Mouse (Mus musculus) erythroblast, adult 5-6 weeks (primary cell): Measurements from ENCODE around the gene Hoxa4. TPM values are rescaled to one million over a fixed set of nuclear protein-coding genes. Genes with fewer than 3 reads are reported as not detected.

ENCODE experiments used
- ATAC-seq: replicated peaks from 2 replicates; pipeline ENCODE4 v1.8.0; 2016; ENCODE audit warnings: moderate number of reproducible peaks, mild to moderate bottlenecking, moderate TSS enrichment, inconsistent platforms; ENCODE audit not compliant: poor library complexity, low FRiP score, severe bottlenecking
- total RNA-seq, 2 experiments: library from RNA; stranded (forward) in 1 of 2; stranded (reverse) in 1 of 2; fragments of 150-400 nt in 1 of 2; fragments of 200-764, 138-1000 nt in 1 of 2; gene quantifications; 2 replicates each; pipeline versions ENCODE4 v1.2.3 to v1.2.4; 2015 to 2017; ENCODE audit warnings: low replicate concordance in 2 of 2

The Hoxa4 gene
- total RNA-seq, 2 experiments from 2014 or later = 0.34 TPM; not detected in 1

- no peak for ATAC-seq
These were observed 38.2 kb upstream of the Hoxa4 start for GRCm38 (mm10) chr6:52229558-52230416.

DNA sequence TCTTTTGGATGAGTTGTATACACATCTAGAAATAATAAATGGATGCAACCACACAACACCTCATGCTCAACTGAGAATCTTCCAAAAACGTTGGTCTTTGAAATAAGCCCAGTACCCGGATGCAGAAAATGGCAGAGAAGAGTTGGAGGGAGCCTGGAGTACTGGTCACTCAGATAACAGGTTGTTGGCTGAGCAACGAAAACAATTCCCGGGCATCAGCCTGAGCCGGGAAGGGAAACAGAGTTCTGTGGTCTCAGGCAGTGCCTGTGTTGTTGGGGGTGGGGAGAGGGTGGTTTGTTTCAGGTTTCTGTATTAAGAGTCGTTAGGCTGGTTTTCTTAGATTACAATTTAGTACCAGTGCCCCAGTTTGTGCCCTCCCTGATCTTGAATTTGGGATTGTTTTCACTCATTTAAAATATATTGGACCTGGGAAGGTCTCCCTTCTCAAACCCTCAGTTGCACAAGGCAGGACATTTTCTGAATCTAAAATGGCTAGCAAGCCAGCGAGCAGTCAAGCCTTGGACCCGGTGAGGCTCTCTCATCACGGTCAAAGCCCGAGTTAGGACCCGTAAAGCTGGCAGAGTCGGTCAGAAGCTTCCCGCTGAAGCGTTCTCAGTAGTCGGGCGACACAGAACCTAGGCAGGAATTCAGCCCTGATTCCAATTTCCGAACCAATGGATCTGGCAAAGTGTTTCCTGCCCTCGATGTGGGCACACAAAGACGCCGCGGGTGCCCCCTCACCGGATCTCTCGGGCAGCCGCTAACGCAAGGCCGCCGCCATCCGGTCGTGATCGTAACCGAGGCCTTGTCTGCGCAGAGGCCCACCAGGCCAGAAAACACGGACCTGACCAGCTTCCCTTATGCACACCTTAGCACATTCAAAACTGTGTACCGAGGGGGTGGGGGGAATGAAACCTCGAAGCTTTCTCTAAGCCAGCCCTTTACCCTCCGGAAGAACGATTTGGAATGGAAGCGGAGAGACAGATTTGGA, 37.2 kb upstream of the Hoxa4 start:
- ATAC-seq = no peak

GRCm38 (mm10) chr6:52227470-52228222, 36.1 kb upstream of the Hoxa4 start:
- no peak for ATAC-seq

DNA sequence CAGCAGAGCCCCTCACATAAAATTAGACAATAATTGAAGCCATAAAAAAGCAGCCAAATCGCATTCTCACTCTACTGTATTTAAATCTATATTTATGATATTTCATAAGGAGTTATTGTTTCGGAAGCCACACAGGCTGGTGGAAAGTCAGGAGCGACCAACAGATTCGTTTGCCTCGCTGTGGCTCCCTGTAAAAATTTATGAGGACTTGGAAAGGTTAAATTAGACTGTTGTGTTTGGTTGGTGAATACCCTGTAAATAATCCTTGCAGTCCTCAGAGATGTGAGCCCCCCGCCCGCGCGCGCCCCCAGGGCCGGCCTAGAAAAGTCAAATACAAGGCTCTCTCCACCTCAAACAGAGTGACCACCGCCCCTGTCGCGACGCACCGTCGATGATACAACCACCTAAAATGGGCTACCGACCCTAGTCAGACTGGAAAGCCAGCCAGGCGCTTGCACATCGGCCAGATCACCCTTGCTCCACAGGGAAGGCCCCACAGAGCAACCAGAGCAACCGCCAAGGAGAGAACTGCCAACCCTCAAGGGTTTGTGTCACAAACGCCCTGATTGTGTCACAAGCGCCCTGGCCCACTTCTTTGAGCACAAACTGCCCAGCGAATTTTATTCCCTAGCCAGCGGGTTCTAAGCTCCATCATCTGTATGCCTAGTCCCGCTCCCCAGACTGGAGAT, 35.2 kb upstream of the Hoxa4 start:
- no peak for ATAC-seq

- ATAC-seq = no peak
These were observed 34.3 kb upstream of the Hoxa4 start for GRCm38 (mm10) chr6:52225612-52226568.

DNA sequence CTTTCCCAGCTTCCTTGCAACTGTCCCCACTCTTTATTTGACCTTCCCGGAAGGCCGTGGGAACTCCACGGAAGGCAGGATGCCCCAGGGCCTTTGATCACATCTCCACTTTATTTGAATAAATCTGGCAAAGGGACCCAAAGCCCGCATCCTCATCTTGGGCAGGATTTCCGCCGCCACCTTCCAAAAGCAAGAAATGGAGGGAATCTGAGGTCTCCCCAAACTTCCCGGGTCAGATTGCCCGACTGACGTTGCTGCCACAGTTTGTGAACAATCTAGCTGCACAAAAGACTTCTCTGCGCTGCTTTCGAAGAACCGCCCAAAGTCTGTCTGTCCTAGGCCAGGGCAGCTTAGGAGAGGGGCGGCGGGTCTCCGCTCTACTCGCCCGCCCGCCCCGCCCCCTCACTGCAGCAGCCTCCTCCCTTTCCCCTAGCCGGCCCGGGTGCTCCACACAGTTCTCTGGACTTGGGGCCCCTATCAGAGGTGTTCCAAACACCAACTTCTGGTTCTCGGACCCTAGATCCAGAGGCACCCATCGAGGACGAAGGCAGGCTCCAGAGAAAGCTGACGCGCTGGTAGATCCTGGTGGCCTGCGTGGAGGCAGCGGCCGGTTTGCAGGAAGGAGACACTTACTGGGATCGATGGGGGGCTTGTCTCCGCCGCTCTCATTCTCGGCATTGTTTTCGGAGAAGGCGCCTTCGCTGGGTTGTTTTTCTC, 33.5 kb upstream of the Hoxa4 start:
- no peak for ATAC-seq

DNA sequence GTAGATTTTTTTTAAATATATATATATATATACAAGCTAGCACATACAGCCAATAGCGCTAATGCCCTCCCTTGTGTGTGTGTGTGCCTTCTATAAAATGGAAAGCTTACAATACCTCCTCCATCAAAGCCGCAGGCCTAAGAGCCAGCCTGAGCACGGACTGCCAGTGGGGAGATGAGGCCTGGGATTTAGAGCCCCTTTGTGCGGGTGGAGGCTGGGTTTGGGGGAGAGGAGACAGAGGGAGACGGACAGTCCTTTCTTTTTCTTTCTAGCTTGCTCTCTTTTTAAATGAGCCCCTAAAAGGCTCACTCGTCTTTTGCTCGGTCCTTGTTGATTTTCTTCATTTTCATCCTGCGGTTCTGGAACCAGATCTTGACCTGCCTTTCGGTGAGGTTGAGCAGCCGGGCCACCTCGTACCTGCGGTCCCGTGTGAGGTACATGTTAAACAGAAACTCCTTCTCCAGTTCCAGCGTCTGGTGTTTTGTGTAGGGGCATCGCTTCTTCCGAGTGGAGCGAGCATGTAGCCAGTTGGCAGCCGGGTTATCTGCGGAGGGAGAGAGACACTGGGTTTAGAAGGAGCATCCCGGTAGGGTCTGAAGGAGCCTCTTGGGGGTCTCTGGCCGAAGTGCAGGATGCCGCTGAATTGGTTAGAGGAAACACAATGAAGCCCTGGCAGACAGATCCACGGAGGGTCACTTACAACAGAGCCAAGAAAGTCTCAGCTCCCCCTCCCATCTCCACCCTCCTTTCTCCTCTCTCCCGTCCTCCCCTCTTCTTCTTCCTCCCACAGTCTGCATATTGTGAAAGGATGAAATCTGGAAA, 32.6 kb upstream of the Hoxa4 start:
- no peak for ATAC-seq

GRCm38 (mm10) chr6:52222729-52223128, 31.2 kb upstream of the Hoxa4 start:
- no peak for ATAC-seq

GRCm38 (mm10) chr6:52221993-52222685, 30.6 kb upstream of the Hoxa4 start:
- no peak for ATAC-seq

GRCm38 (mm10) chr6:52221337-52221992, 29.9 kb upstream of the Hoxa4 start, which contains the start of gene Hoxa7:
Gene Hoxa7, minus strand, starts transcription at chr6:52221854.
- peak; percentile 81 for ATAC-seq

- ATAC-seq = no peak
These were observed 29.3 kb upstream of the Hoxa4 start for GRCm38 (mm10) chr6:52220865-52221310.

GRCm38 (mm10) chr6:52220003-52220864, 28.7 kb upstream of the Hoxa4 start:
- no peak for ATAC-seq

DNA sequence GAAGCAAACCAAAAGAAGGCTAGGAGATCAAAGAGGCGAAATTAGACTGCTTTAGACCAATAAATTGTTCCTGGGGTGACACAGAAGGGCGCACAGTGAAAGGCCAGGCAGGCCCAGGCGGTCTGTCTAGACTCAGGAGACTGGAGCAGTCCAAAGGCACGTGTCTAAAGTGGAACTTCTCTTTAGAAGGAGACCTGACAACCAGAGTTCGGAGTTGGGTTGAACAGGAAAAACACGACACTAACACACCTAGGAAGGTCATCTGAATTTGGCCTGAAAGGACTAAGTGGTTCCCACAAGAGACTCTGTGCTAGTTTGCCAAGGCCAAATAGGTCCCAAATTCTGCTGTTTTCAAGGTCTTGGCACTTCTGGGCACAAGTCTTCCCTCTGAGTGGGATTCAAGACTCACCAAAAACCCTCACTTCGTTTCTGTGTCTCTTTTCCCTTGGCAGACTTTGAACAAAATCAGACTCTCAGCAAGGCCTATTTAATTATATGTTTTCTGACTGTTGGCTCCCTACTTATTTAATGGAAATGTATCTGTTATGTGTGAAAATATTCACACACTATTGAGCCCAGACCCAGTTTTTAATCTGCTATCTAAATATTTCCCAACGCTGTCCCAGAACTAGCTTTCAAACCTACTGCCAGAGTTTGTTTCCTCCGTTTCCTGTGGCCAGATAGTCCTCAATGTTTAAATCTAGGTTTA, 27.8 kb upstream of the Hoxa4 start:
- ATAC-seq = no peak

DNA sequence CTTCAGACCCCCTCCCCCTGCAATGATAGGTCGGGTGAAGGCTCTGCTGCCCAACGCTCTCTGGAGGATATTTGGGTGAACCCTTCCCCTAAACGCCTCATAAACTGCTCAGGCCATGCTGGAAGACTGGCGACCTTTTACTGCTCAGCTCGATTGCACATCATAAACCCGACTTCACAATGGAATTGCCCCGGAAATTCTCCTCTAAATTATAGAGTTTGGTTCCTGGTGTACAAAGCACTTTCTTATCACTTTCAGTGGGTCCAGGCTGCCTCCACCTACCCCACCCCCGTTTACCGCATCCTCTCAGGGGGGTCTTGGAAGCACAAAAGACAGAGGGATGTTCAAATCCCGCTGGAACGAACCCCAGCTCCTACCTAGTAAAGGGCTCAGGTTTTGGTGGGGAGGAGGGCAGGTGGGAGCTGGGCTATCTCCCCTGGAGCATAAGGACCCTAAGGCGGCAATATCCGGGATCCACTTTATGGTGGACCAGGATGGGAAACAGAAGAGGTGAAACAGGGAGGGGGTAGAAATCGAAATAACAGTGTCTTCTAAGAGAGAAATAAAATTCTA, 27.2 kb upstream of the Hoxa4 start:
- no peak for ATAC-seq
